Mouse (Mus musculus) stomach, postnatal 0 days (tissue): Measurements from ENCODE around the gene Gm44965. TPM values are rescaled to one million over a fixed set of nuclear protein-coding genes. Genes with fewer than 3 reads are reported as not detected.

Source experiments
- ATAC-seq: fragments of 200-750 bp; cut with Nextera tagmentation; 2 replicates; pipeline ENCODE4 v1.8.0; 2017; ENCODE audit not compliant: low FRiP score, low TSS enrichment
- DNase-seq: peaks from one replicate; pipeline ENCODE4 v3.0.0-alpha.2; 2016; ENCODE audit warnings: low spot score
- H3K27ac ChIP-seq: fragments of 300-500 bp; sonication (generic); replicated peaks from 2 replicates; pipeline ENCODE4 v1.5.1; 2014; ENCODE audit warnings: mild to moderate bottlenecking, control low read depth
- H3K27me3 ChIP-seq: fragments of 300-500 bp; sonication (generic); 2 replicates; pipeline ENCODE4 v1.6.1; 2014; ENCODE audit warnings: low read length; ENCODE audit not compliant: control insufficient read depth, insufficient read depth
- H3K36me3 ChIP-seq: fragments of 300-500 bp; sonication (generic); 2 replicates; pipeline ENCODE4 v1.6.1; 2014; ENCODE audit warnings: low read length, mixed read lengths; ENCODE audit not compliant: control insufficient read depth, insufficient read depth
- H3K4me1 ChIP-seq: fragments of 300-500 bp; sonication (generic); replicated peaks from 2 replicates; pipeline ENCODE4 v1.6.1; 2014; ENCODE audit warnings: antibody characterized with exemption; ENCODE audit not compliant: control insufficient read depth, insufficient read depth
- H3K4me2 ChIP-seq: fragments of 300-500 bp; sonication (generic); replicated peaks from 2 replicates; pipeline ENCODE4 v1.6.1; 2014; ENCODE audit warnings: low read depth, mild to moderate bottlenecking, control low read depth, moderate library complexity
- H3K4me3 ChIP-seq: fragments of 300-500 bp; sonication (generic); 2 replicates; pipeline ENCODE4 v1.5.1; 2014; ENCODE audit warnings: low read depth, low read length, control low read depth
- H3K9ac ChIP-seq: fragments of 300-500 bp; sonication (generic); 2 replicates; pipeline ENCODE4 v1.6.1; 2014; ENCODE audit warnings: mild to moderate bottlenecking, low read length, control low read depth, mixed read lengths
- H3K9me3 ChIP-seq: fragments of 300-500 bp; sonication (generic); 2 replicates; pipeline ENCODE4 v1.6.1; 2016; ENCODE audit warnings: low read length; ENCODE audit not compliant: control insufficient read depth
- CTCF ChIP-seq: IDR thresholded peaks from 2 replicates; pipeline ENCODE4 v1.5.1; 2016; ENCODE audit warnings: antibody characterized with exemption, low read depth, mild to moderate bottlenecking, moderate library complexity
- EP300 ChIP-seq: optimal IDR thresholded peaks from 2 replicates; pipeline ENCODE3; 2016; ENCODE audit warnings: antibody characterized with exemption
- WGBS: fragments of 180-500 bp; shearing (Covaris S2); extraction: QIAGEN DNeasy Blood & Tissue Kit; methylation state at CpG from one replicate; pipeline ENCODE4 v1.1.7; 2014; 5-methylcytosine and 5-hydroxymethylcytosine counted together
- polyA plus RNA-seq: library from polyadenylated mRNA; unstranded; fragments of >200 nt; fragmentation: Nextera tagmentation; extraction: Ambion mirVana; gene quantifications from 2 replicates; pipeline ENCODE4 v1.2.1, GENCODE M21; 2015

Gm44965 gene
- not detected in 2 replicates for polyA plus RNA-seq

DNA sequence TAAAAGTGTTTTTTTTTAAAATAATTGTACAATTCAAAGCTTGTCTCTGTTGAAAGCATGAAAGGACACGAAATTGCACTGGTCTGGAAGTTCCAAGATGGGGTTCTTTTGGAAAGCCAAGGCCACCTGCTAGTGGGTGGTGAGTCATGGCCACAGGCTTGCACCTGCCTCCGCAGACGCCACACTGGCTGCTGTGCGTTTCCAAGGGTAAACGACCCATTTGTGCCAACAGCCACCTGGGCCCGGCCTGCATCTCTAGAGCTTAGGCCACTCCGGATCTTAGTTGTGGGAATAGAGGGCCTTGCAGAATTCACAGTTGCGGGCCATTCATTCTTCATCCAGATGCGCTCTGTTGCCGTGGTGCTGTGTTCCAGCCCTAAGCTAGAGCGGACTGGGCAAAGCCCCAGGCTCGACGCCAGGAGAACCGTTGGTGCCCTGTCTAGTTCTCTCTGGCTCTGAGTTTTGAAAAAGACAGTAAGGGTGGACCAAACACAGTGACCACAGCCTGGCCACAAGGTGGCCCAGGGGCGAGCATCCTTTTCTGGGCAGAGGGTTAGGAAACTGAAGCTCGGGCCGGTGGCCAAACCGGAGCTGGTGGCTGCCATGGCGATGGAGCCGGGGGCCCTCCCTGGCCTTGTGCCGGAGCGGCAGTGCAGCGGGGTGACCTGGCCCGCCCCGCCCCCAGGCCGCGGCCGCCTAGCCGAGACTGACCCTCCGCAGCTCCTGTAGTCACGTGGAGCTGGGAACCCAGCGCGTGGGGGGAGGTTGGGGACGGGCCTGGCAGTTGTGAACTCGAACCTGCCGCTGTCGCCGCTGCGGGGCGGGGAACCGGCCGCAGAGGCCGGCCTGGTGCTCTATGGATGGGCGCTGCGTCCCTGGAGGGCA lies at the start of gene Gm44965, which contains the start of gene Repin1:
Gm44965 (plus strand) TSS at position 784 of the 885 bp plus-strand sequence.
Repin1 (plus strand) TSS at position 726 of the 885 bp plus-strand sequence.
- 7% methylated on average over 44 of the region's 45 CpGs for WGBS
- peak; percentile 91 for DNase-seq
- Histone ChIP-seq H3K27me3 (no peaks in the 10 kb centered on the region), H3K27ac (peak within 1 kb of the TSS; percentile 91), H3K4me2 (peak within 1 kb of the TSS; percentile 86), H3K4me1 (peaks cover 11% of the 10 kb centered on the region; the same call in 1 of the 2 replicates), H3K4me3 (peak within 1 kb of the TSS; percentile 73), H3K9ac (peak within 1 kb of the TSS; percentile 92), H3K9me3 (no peaks in the 10 kb centered on the region), H3K36me3 (peaks cover 19% of the 10 kb centered on the region)
- TF ChIP-seq EP300 (no peak), CTCF (peak; percentile 64)
- peak; percentile 91 for ATAC-seq

DNA sequence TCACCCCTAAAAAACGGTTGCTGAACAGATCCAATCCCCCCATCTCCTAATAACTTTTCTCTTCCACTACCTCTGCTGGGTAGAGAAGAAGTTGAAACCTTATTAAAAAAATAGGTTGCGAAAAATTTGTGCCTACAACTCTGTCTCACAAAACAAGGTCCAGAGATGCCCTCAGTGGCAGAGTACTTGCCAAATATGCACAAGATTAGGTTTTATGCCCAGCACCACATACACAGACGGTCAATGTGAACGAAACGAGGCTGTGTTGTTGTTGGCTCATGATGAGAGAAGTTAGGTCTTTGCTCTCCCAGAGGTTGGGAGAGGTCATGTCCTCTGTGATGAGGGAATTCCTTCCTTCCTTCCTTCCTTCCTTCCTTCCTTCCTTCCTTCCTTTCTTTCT lies 48.5 kb upstream of the Gm44965 start:
- H3K4me1 ChIP-seq = no peaks in the 10 kb centered on the region; the same call in 1 of the 2 replicates
- no peak overlapping the region for H3K9ac ChIP-seq
- no peak overlapping the region for H3K27ac ChIP-seq
- no peaks in the 10 kb centered on the region for H3K27me3 ChIP-seq
- no peak for ATAC-seq
- no peaks in the 10 kb centered on the region for H3K36me3 ChIP-seq
- H3K4me2 ChIP-seq = no peak overlapping the region
- no peak overlapping the region for H3K4me3 ChIP-seq
- TF ChIP-seq CTCF (no peak), EP300 (no peak)
- WGBS = 66% methylated on average over 5 of the region's 5 CpGs
- no peak for DNase-seq
- no peaks in the 10 kb centered on the region for H3K9me3 ChIP-seq

DNA sequence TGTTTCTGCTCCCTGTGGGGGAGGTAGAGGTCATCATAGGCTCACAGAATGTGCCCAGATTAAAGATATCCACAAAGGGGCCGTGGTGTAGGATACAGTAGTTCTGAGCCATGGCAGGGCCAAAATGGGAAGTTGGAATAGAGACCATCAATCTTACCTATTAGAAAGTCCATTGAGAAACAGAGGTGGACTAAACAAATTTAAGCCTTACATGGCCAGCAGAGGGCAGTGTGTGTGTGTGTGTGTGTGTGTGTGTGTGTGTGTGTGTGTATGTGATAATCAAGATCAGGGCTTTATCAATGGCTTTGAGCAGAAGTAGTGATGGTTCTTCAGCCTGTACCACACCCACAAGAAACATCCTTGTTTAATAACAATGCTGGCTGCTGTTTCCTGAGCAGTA lies 47.5 kb upstream of the Gm44965 start:
- H3K4me2 ChIP-seq = no peak overlapping the region
- no peaks in the 10 kb centered on the region; the same call in 1 of the 2 replicates for H3K4me1 ChIP-seq
- peak; percentile 81 for TF ChIP-seq CTCF
- no peak for TF ChIP-seq EP300
- no peak overlapping the region for H3K9ac ChIP-seq
- H3K27me3 ChIP-seq = no peaks in the 10 kb centered on the region
- H3K27ac ChIP-seq = peak overlapping the region; percentile 45; the same call in 1 of the 2 replicates
- DNase-seq (peak; percentile 50), ATAC-seq (peak; percentile 57)
- H3K4me3 ChIP-seq = no peak overlapping the region
- no peaks in the 10 kb centered on the region for H3K9me3 ChIP-seq
- no peaks in the 10 kb centered on the region for H3K36me3 ChIP-seq
- 35% methylated on average over 1 of the region's 1 CpGs for WGBS

DNA sequence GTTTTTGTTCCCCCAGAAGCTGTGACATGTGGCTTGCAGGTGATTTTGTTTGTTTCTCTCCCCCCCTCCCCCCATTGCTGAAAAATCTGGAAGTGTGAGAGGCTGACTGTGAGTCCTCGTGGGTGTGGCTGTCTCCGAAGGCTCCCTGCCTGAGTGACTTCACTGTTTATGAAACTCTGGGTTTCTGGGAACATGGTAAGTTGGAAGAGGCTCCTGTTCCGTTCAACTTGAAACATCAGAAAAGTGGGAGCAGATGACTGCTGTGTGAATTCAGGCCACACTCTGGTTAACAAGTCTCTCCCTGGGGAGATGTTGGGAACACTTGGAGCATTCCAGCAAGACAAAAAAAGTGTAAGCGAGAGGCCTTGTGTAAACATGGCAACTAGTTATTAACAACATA lies 46.9 kb upstream of the Gm44965 start:
- WGBS = 33% methylated on average over 4 of the region's 4 CpGs
- H3K4me3 ChIP-seq = no peak overlapping the region
- no peaks in the 10 kb centered on the region for H3K36me3 ChIP-seq
- H3K9me3 ChIP-seq = no peaks in the 10 kb centered on the region
- peak; percentile 57; the same call in 1 of the 2 replicates for ATAC-seq
- H3K27me3 ChIP-seq = no peaks in the 10 kb centered on the region
- H3K27ac ChIP-seq = peak overlapping the region; percentile 45; the same call in 1 of the 2 replicates
- no peak overlapping the region for H3K4me2 ChIP-seq
- TF ChIP-seq EP300 (no peak), CTCF (no peak)
- no peak for DNase-seq
- no peak overlapping the region for H3K9ac ChIP-seq
- H3K4me1 ChIP-seq = no peaks in the 10 kb centered on the region; the same call in 1 of the 2 replicates

DNA sequence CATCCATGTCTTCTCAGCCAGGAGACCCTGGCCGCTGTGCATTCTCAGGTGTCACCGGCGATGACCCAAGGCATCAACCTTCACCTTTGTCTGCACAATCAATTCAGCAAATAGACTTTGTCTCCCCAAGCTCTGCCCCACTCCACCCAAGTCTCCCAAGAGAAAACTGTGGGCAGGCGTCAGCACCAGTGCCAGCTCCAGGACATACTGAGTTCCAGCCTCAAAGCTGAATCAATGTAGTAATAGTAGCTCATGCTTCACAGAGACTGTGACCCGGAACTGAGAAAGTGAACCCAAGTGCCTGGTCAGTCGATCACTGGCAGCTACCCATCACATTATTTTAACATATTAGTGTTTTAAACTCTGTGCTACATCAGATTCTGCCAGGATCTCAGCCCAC lies 45.4 kb upstream of the Gm44965 start:
- WGBS = 78% methylated on average over 6 of the region's 6 CpGs
- no peak for TF ChIP-seq CTCF
- TF ChIP-seq EP300 = no peak
- Histone ChIP-seq H3K36me3 (no peaks in the 10 kb centered on the region), H3K4me2 (no peak overlapping the region), H3K4me3 (no peak overlapping the region), H3K27ac (no peak overlapping the region), H3K27me3 (no peaks in the 10 kb centered on the region), H3K4me1 (no peaks in the 10 kb centered on the region; the same call in 1 of the 2 replicates), H3K9ac (no peak overlapping the region), H3K9me3 (no peaks in the 10 kb centered on the region)
- DNase-seq (no peak), ATAC-seq (no peak)

DNA sequence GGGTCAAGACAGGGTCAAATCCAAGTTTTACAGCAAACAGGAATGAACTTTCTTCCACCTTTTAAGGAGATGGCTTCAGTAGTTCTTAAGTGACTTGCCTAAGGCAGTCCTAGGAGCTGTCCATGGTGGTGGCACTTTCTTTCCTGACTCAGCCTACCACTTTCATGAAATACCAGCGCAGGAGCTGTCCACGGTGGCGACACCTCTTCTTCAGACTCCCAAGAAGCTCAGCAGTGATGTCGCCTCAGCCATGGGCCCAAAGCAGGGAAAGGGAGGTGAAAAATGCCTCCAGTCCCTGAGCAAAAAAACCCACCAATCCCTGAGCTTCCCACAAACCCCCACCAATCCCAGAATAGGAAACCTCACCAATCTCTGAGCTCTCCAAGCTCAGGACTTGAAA lies 40.8 kb upstream of the Gm44965 start:
- Histone ChIP-seq H3K36me3 (no peaks in the 10 kb centered on the region), H3K4me3 (no peak overlapping the region), H3K9ac (no peak overlapping the region), H3K4me2 (no peak overlapping the region), H3K4me1 (no peaks in the 10 kb centered on the region), H3K27ac (no peak overlapping the region), H3K9me3 (no peaks in the 10 kb centered on the region), H3K27me3 (no peaks in the 10 kb centered on the region)
- TF ChIP-seq CTCF = no peak
- TF ChIP-seq EP300 = no peak
- DNase-seq = peak; percentile 44
- ATAC-seq = no peak
- 49% methylated on average over 4 of the region's 4 CpGs for WGBS
